Mouse (Mus musculus): ENCODE measurements at regions not wholly inside any gene's neighbourhood (a gene's known extent, or its start where the extent isn't known, plus 50 kb on each side); places are given as distances from the start of the nearest gene placed in this dataset.

GRCm38 (mm10) chr6:103028150-103028549 lies 455.2 kb upstream of the Cntn3 start:
- TF ChIP-seq EP300 (IDR thresholded peaks at IDR 0.05), result no peak
- no peak for TF ChIP-seq CTCF (IDR thresholded peaks at IDR 0.05)

Data from lung, postnatal 0 days (tissue).